Mouse (Mus musculus): Measurements from ENCODE around the gene Ccdc153.
A peak's percentile ranks its signal among the peaks of the same experiment; 100 is the strongest.

Gene Ccdc153

DNA sequence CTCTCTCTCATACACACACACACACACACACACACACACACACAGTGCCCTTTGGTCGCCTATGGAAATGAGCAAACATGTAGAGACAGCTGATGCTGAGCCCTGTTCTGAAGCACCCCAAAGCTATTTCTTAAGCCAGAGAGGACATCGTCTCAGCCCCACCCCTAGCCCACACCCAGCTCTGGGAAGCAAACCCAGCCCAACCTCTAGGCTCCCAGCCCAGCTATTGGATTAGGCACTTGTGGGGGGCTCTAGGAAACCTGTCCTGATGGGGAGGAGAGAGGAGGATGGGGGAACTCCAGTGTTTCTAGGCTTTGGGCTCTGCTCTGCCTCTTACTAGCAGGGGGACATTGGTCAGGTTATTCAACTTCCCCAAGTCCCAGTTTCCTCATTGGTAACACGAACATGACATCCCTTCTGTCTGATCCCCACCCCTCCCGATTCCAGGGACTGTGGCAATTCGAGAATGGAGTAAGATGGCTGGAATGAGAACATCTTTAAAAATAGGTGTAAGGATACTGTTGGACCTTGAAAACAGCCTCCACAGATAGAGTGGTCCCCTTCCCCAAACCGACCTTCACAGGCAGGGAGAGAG lies 45.9 kb downstream of the Ccdc153 start:
- no peak for DNase-seq (ENCODE audit: low read depth, low spot score)

DNA sequence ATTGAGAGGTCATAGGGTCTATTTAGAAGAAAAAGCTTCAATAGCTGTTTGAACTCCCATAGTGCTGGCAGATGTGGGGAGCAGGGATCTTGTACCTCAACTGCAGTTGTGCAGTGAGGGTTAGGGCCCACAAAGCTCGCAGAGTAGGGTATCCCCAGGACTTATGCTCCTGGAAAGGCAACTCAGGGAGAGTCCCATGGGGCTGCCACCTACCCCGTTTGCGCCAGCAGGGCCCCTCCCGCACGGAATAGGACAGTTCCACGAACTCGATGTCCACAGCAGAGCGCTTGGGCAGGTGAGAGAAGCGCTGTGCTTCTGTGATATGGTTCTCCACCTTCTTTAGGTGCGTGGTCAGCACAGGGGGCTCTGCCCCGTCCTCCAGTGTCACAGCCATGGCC lies 46.5 kb downstream of the Ccdc153 start:
- DNase-seq (ENCODE audit: low read depth, low spot score): no peak

DNA sequence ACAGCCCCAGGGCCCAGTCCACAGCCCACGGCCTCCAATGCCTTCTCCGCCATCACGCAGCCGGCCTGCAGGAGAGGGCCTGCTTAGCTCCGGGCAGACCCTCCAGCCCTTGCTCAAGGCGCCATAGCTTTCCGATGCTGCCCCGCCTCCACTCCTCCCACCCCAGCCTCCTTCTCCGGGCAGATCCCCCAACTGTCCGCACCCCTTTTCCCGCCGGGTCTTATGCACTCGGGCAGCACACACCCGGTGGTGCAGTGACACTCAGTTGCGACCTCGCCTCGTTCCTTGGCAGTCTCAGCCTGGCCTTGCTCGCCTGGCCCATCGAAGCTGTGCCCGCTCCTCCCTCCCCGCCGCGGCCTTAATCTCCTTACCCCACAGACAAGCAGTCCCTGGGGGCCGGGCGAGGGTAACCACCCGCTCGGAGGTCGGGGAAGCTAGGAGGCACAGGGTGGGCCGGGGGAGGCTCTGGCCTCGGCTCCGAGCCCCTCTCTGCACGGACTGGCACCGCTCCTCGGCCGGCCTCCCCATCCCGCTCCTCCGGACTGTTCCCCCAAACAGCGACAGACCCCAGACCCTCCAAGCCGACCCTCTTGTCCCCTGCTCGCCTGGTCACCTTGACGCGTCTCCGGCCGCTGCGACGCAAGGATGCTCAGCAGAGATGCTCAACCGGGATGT lies 47.1 kb downstream of the Ccdc153 start:
- DNase-seq (ENCODE audit: low read depth, low spot score): no peak

DNA sequence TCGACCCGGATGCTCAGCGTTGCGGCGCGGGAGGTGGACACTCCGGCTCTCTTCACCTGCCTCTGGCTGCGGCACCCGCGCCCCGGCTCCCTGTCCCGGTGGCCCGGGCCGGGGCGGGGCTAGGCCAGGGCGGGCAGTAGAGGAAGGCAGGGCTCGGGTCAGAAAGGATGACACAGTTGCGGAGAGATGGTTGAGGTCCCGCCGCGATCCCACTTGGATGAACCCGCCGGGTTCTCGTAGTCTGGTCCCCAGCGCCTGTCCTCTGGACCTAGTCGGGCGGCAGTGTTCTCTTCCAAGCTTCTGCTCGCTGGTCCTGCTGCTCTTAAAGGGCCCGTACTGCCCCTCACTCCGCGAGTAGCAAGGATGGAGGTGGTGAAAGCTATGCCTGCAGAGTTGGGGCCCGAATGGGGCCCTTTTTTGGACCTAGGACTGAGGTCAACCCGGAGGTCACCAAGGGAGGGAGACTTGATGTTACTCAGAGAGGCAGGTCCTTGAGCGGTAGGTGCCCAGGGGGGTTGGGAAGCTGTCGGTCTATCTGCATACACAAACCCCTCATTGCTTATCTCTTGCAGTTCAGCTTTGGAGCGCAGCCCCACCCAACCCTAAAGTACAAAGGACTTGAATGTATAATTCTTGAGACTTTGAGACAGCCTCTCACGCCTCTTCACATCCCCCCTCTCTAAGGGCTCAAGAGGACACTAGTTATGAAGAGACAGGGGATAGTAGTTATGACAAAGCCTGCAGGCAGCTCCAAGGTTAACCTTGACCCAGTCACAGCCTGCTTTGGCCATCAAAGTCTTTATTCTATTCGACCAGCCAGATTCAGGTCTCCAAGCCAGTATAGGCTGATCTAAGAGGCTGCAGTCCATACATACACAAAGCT lies 47.8 kb downstream of the Ccdc153 start, which contains the start of gene Abcg4:
Abcg4 (minus strand) TSS at position 540 of the 883 bp plus-strand sequence.
- DNase-seq (ENCODE audit: low read depth, low spot score): no peak

DNA sequence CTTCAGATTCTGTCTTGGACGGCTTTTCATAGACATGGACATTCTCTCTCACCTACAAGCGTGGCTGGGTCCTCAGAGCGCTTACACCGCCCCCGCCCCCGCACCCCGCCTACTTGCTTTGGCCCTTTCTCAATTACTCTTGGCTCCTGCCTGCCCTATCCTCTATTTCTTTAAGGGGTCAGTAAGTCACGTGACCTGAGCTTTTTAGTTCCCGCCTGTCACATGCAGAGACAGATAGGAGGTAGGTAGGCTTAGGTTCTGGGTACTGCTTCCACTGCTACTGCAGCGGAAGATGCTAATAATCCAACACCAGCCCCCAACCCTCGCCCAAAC lies 48.4 kb downstream of the Ccdc153 start:
- DNase-seq (ENCODE audit: low read depth, low spot score): no peak

DNA sequence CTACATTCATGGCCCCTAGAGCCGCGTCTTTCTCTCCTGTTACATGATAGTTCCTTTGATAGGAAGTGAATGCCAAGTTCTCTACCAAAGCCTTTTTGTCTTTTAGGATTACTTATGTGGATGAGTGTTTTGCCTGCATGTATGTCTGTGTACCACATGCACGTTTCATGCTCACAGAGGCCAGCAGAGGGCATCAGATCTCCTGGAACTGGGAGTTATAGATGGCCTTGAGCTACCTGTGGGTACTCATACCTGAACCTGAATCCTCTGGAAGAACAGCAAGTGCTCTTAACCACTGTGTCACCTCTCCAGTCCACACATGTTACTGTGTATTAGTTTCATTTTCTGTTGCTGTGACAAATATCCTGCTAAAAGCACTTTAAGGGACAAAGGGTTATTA lies 52.0 kb downstream of the Ccdc153 start:
- peak; percentile 63 for DNase-seq (ENCODE audit: low read depth, low spot score)

Data from A20 (cell line).